Mouse (Mus musculus): Measurements from ENCODE around the gene Baz2b. TPM values are rescaled to one million over a fixed set of nuclear protein-coding genes. Genes with fewer than 3 reads are reported as not detected.

Baz2b gene
- polyA plus RNA-seq, 1 experiment from 2014 or later = 108 TPM

DNA sequence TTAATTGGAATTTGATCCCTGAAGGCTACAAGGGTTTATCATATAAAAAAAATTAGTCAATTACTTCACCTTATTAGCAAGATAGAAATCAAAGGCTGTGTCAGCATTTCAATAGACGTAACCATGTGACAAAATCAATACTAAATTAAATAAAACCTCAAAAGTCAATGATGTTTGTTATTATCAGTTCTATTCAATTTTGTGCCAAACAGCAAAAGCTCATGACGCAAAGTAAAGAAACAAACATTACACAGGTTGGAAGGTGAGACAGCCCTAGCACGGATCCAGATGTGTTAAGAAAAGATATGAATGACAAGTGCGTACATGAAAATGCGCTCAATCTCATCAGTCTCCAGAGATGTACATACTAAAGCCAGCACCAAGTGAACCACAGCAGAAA, 212.7 kb downstream of the Baz2b start:
- H3K9me3 ChIP-seq (ENCODE audit: control insufficient read depth, low read length) = no peaks in the 10 kb centered on the region
- no peak overlapping the region for H3K27ac ChIP-seq (ENCODE audit: low read depth, low read length)
- no peaks in the 10 kb centered on the region for H3K4me1 ChIP-seq (replicated peaks; ENCODE audit: control insufficient read depth, insufficient read depth, low read length)
- no peak overlapping the region for H3K9ac ChIP-seq (ENCODE audit: low read depth, low read length)
- no peaks in the 10 kb centered on the region for H3K27me3 ChIP-seq (ENCODE audit: control insufficient read depth, insufficient read depth, low read length)
- H3K4me3 ChIP-seq (ENCODE audit: low read depth, low read length) = no peak overlapping the region
- ATAC-seq (ENCODE audit: low FRiP score) (no peak), DNase-seq (ENCODE audit: low spot score) (no peak)
- WGBS = 89% methylated on average over 5 of the region's 5 CpGs
- H3K36me3 ChIP-seq (ENCODE audit: control insufficient read depth, insufficient read depth, low read length) = no peaks in the 10 kb centered on the region
- no peak overlapping the region for H3K4me2 ChIP-seq (replicated peaks; ENCODE audit: low read depth, low read length)

- 65% methylated on average over 3 of the region's 3 CpGs for WGBS
- H3K4me2 ChIP-seq (replicated peaks; ENCODE audit: low read depth, low read length) = no peak overlapping the region
- H3K27me3 ChIP-seq (ENCODE audit: control insufficient read depth, insufficient read depth, low read length) = no peaks in the 10 kb centered on the region
- no peaks in the 10 kb centered on the region for H3K36me3 ChIP-seq (ENCODE audit: control insufficient read depth, insufficient read depth, low read length)
- DNase-seq (ENCODE audit: low spot score) (no peak), ATAC-seq (ENCODE audit: low FRiP score) (no peak)
- H3K27ac ChIP-seq (ENCODE audit: low read depth, low read length) = peak overlapping the region; percentile 47
- no peak overlapping the region for H3K9ac ChIP-seq (ENCODE audit: low read depth, low read length)
- H3K4me3 ChIP-seq (ENCODE audit: low read depth, low read length) = no peak overlapping the region
- H3K4me1 ChIP-seq (replicated peaks; ENCODE audit: control insufficient read depth, insufficient read depth, low read length) = no peaks in the 10 kb centered on the region
- H3K9me3 ChIP-seq (ENCODE audit: control insufficient read depth, low read length) = no peaks in the 10 kb centered on the region
These were observed 216.5 kb downstream of the Baz2b start for GRCm38 (mm10) chr2:59993190-59993535.

GRCm38 (mm10) chr2:59992488-59993189, 217.0 kb downstream of the Baz2b start:
- H3K4me1 ChIP-seq (replicated peaks; ENCODE audit: control insufficient read depth, insufficient read depth, low read length) = no peaks in the 10 kb centered on the region
- H3K4me2 ChIP-seq (replicated peaks; ENCODE audit: low read depth, low read length) = no peak overlapping the region
- H3K36me3 ChIP-seq (ENCODE audit: control insufficient read depth, insufficient read depth, low read length) = no peaks in the 10 kb centered on the region
- no peak overlapping the region for H3K9ac ChIP-seq (ENCODE audit: low read depth, low read length)
- 64% methylated on average over 10 of the region's 10 CpGs for WGBS
- peak overlapping the region; percentile 47 for H3K27ac ChIP-seq (ENCODE audit: low read depth, low read length)
- H3K27me3 ChIP-seq (ENCODE audit: control insufficient read depth, insufficient read depth, low read length) = no peaks in the 10 kb centered on the region
- H3K9me3 ChIP-seq (ENCODE audit: control insufficient read depth, low read length) = no peaks in the 10 kb centered on the region
- DNase-seq (ENCODE audit: low spot score) (peak; percentile 53), ATAC-seq (ENCODE audit: low FRiP score) (0 out of 2 replicates have a peak, but pooled peaks have one; percentile 19)
- H3K4me3 ChIP-seq (ENCODE audit: low read depth, low read length) = no peak overlapping the region

DNA sequence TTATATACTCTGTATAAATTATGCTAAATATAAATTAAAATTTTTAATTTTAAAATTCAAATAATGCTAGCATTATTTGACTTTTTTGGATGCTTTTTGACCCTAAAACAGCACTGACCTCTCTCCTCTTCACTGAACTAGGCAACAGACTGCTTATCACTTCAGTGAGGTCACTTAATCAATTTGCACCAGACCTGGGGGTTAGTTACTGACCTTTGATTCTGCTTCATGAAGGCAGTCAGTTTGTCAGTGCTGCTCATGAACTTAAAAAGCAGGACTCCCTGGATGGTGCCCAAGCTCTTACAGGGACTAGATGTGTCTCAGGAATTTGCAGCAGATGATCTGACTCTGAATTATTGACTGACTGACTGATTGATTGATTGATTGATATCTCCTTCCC, 217.9 kb downstream of the Baz2b start:
- Histone ChIP-seq H3K9me3 (ENCODE audit: control insufficient read depth, low read length) (no peaks in the 10 kb centered on the region), H3K4me3 (ENCODE audit: low read depth, low read length) (no peak overlapping the region)

GRCm38 (mm10) chr2:59987521-59987920, 222.1 kb downstream of the Baz2b start:
- Histone ChIP-seq H3K27me3 (ENCODE audit: control insufficient read depth, insufficient read depth, low read length) (no peaks in the 10 kb centered on the region), H3K4me3 (ENCODE audit: low read depth, low read length) (no peak overlapping the region), H3K9ac (ENCODE audit: low read depth, low read length) (no peak overlapping the region), H3K36me3 (ENCODE audit: control insufficient read depth, insufficient read depth, low read length) (no peaks in the 10 kb centered on the region), H3K27ac (ENCODE audit: low read depth, low read length) (no peak overlapping the region), H3K4me1 (replicated peaks; ENCODE audit: control insufficient read depth, insufficient read depth, low read length) (no peaks in the 10 kb centered on the region), H3K9me3 (ENCODE audit: control insufficient read depth, low read length) (no peaks in the 10 kb centered on the region), H3K4me2 (replicated peaks; ENCODE audit: low read depth, low read length) (no peak overlapping the region)
- DNase-seq (ENCODE audit: low spot score) = no peak
- no peak for ATAC-seq (ENCODE audit: low FRiP score)
- 64% methylated on average over 6 of the region's 6 CpGs for WGBS

More for the DNA sequence above, 217.9 kb downstream of the Baz2b start:
- DNase-seq (ENCODE audit: low spot score) (no peak), ATAC-seq (ENCODE audit: low FRiP score) (no peak)
- H3K9ac ChIP-seq (ENCODE audit: low read depth, low read length) = no peak overlapping the region
- no peaks in the 10 kb centered on the region for H3K4me1 ChIP-seq (replicated peaks; ENCODE audit: control insufficient read depth, insufficient read depth, low read length)
- H3K27ac ChIP-seq (ENCODE audit: low read depth, low read length) = no peak overlapping the region
- H3K4me2 ChIP-seq (replicated peaks; ENCODE audit: low read depth, low read length) = no peak overlapping the region
- H3K27me3 ChIP-seq (ENCODE audit: control insufficient read depth, insufficient read depth, low read length) = no peaks in the 10 kb centered on the region
- no peaks in the 10 kb centered on the region for H3K36me3 ChIP-seq (ENCODE audit: control insufficient read depth, insufficient read depth, low read length)

DNA sequence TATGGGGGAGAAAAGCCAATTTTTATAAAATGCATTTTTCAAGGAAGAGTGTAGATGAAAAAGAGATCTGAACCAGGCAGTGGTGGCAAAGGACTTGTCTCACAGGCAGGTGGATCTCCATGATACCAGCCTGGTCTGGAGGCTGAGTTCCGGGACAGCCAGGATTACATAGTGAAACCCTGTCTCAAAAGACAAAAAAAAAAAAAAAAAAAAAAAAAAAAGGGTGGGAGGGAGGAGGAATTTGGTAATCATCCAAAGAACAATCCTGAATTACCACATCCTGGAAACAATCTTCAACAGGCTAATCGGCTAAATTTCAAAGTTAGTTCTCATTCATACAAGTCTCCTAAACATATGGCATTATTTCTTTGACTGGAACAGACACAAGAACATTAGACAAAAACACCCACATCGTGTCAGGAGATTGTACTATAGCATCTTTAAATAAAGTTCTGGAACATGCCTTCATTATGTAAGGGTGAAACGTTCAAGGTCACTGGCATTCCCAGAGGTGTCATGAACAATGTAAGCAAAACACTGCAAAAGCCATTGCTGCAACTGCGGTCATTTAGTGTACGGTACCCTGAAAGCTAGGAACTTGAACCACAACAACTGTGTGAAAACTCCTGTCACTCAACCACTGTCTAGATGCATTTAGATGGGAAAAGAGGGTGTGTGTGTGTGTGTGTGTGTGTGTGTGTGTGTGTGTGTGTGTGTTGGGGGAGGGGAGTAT, 230.0 kb downstream of the Baz2b start:
- Histone ChIP-seq H3K36me3 (ENCODE audit: control insufficient read depth, insufficient read depth, low read length) (no peaks in the 10 kb centered on the region), H3K9me3 (ENCODE audit: control insufficient read depth, low read length) (no peaks in the 10 kb centered on the region), H3K27me3 (ENCODE audit: control insufficient read depth, insufficient read depth, low read length) (no peaks in the 10 kb centered on the region), H3K4me1 (replicated peaks; ENCODE audit: control insufficient read depth, insufficient read depth, low read length) (no peaks in the 10 kb centered on the region), H3K4me3 (ENCODE audit: low read depth, low read length) (no peak overlapping the region), H3K27ac (ENCODE audit: low read depth, low read length) (no peak overlapping the region), H3K9ac (ENCODE audit: low read depth, low read length) (no peak overlapping the region), H3K4me2 (replicated peaks; ENCODE audit: low read depth, low read length) (no peak overlapping the region)
- DNase-seq (ENCODE audit: low spot score) (no peak), ATAC-seq (ENCODE audit: low FRiP score) (no peak)
- 77% methylated on average over 6 of the region's 6 CpGs for WGBS

GRCm38 (mm10) chr2:59976680-59977079, 233.0 kb downstream of the Baz2b start:
- DNase-seq (ENCODE audit: low spot score) (no peak), ATAC-seq (ENCODE audit: low FRiP score) (no peak)
- H3K27me3 ChIP-seq (ENCODE audit: control insufficient read depth, insufficient read depth, low read length) = no peaks in the 10 kb centered on the region
- 94% methylated on average over 5 of the region's 5 CpGs for WGBS
- no peaks in the 10 kb centered on the region for H3K4me1 ChIP-seq (replicated peaks; ENCODE audit: control insufficient read depth, insufficient read depth, low read length)
- no peaks in the 10 kb centered on the region for H3K9me3 ChIP-seq (ENCODE audit: control insufficient read depth, low read length)
- no peaks in the 10 kb centered on the region for H3K36me3 ChIP-seq (ENCODE audit: control insufficient read depth, insufficient read depth, low read length)
- H3K9ac ChIP-seq (ENCODE audit: low read depth, low read length) = no peak overlapping the region
- H3K27ac ChIP-seq (ENCODE audit: low read depth, low read length) = no peak overlapping the region
- no peak overlapping the region for H3K4me2 ChIP-seq (replicated peaks; ENCODE audit: low read depth, low read length)
- no peak overlapping the region for H3K4me3 ChIP-seq (ENCODE audit: low read depth, low read length)

DNA sequence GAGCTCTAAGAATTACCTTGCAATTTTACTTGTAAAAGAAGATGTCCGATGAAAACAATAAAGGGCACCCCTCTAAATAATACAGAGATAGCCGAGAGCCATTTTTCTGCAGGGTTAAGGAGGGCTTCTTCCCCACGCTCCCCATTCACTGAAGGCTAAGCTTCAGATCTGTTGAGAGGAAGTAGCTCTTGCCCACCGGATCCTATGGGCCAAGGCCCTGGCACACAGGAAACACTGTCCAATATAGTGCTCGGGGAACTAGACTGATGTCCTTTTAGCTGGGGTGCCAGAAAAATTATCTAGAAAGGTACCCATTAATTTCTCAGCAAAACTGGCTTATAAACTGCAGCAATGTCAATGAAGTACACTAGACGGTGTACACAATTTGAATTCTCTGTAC, 233.9 kb downstream of the Baz2b start:
- ATAC-seq (ENCODE audit: low FRiP score) (no peak), DNase-seq (ENCODE audit: low spot score) (no peak)
- H3K27me3 ChIP-seq (ENCODE audit: control insufficient read depth, insufficient read depth, low read length) = no peaks in the 10 kb centered on the region
- no peak overlapping the region for H3K27ac ChIP-seq (ENCODE audit: low read depth, low read length)
- no peaks in the 10 kb centered on the region for H3K4me1 ChIP-seq (replicated peaks; ENCODE audit: control insufficient read depth, insufficient read depth, low read length)
- H3K9me3 ChIP-seq (ENCODE audit: control insufficient read depth, low read length) = no peaks in the 10 kb centered on the region
- WGBS = 92% methylated on average over 6 of the region's 6 CpGs
- H3K4me2 ChIP-seq (replicated peaks; ENCODE audit: low read depth, low read length) = no peak overlapping the region
- no peak overlapping the region for H3K9ac ChIP-seq (ENCODE audit: low read depth, low read length)
- no peaks in the 10 kb centered on the region for H3K36me3 ChIP-seq (ENCODE audit: control insufficient read depth, insufficient read depth, low read length)
- no peak overlapping the region for H3K4me3 ChIP-seq (ENCODE audit: low read depth, low read length)

- no peak overlapping the region for H3K9ac ChIP-seq (ENCODE audit: low read depth, low read length)
- peaks cover 2% of the 10 kb centered on the region; the same call in 1 of the 2 replicates for H3K36me3 ChIP-seq (ENCODE audit: control insufficient read depth, insufficient read depth, low read length)
- 97% methylated on average over 5 of the region's 5 CpGs for WGBS
- H3K4me2 ChIP-seq (replicated peaks; ENCODE audit: low read depth, low read length) = no peak overlapping the region
- no peak for DNase-seq (ENCODE audit: low spot score)
- H3K27ac ChIP-seq (ENCODE audit: low read depth, low read length) = no peak overlapping the region
- ATAC-seq (ENCODE audit: low FRiP score) = no peak
- no peaks in the 10 kb centered on the region for H3K9me3 ChIP-seq (ENCODE audit: control insufficient read depth, low read length)
- no peaks in the 10 kb centered on the region for H3K4me1 ChIP-seq (replicated peaks; ENCODE audit: control insufficient read depth, insufficient read depth, low read length)
- H3K27me3 ChIP-seq (ENCODE audit: control insufficient read depth, insufficient read depth, low read length) = no peaks in the 10 kb centered on the region
- H3K4me3 ChIP-seq (ENCODE audit: low read depth, low read length) = no peak overlapping the region
These were observed 235.7 kb downstream of the Baz2b start for GRCm38 (mm10) chr2:59973962-59974361.
